Mouse (Mus musculus) liver, postnatal 0 days (tissue): ENCODE measurements around the gene Enoph1. TPM values are rescaled to one million over a fixed set of nuclear protein-coding genes. Genes with fewer than 3 reads are reported as not detected.

Experiments
- ATAC-seq: fragments of 200-750 bp; cut with Nextera tagmentation; 2 replicates; pipeline ENCODE4 v1.8.0; 2017; ENCODE audit warnings: mild to moderate bottlenecking, moderate library complexity
- DNase-seq: peaks from one replicate; pipeline ENCODE4 v3.0.0-alpha.2; 2016
- H3K27ac ChIP-seq: fragments of 300-500 bp; sonication (generic); 2 replicates; pipeline ENCODE4 v1.5.1; 2014; ENCODE audit warnings: antibody characterized with exemption, moderate library complexity, mild to moderate bottlenecking, low read depth
- H3K27me3 ChIP-seq: fragments of 300-500 bp; sonication (generic); 2 replicates; pipeline ENCODE4 v1.6.1; 2014; ENCODE audit warnings: low read length, control low read depth, mixed read lengths; ENCODE audit not compliant: insufficient read depth
- H3K36me3 ChIP-seq: fragments of 300-500 bp; sonication (generic); replicated peaks from 2 replicates; pipeline ENCODE4 v1.6.1; 2014; ENCODE audit warnings: mild to moderate bottlenecking, control low read depth, low read length, moderate library complexity, mixed read lengths; ENCODE audit not compliant: insufficient read depth
- H3K4me1 ChIP-seq: fragments of 300-500 bp; sonication (generic); 2 replicates; pipeline ENCODE4 v1.6.1; 2014; ENCODE audit warnings: antibody characterized with exemption, mild to moderate bottlenecking, control low read depth; ENCODE audit not compliant: insufficient read depth
- H3K4me2 ChIP-seq: fragments of 300-500 bp; sonication (generic); 2 replicates; pipeline ENCODE4 v1.6.1; 2014; ENCODE audit warnings: low read depth, mild to moderate bottlenecking, low read length, moderate library complexity, mixed read lengths
- H3K4me3 ChIP-seq: fragments of 300-500 bp; sonication (generic); 2 replicates; pipeline ENCODE4 v1.5.1; 2014; ENCODE audit warnings: low read depth, low read length
- H3K9ac ChIP-seq: fragments of 300-500 bp; sonication (generic); replicated peaks from 2 replicates; pipeline ENCODE4 v1.6.1; 2014; ENCODE audit warnings: mild to moderate bottlenecking, moderate library complexity
- H3K9me3 ChIP-seq: fragments of 300-500 bp; sonication (generic); 2 replicates; pipeline ENCODE4 v1.6.1; 2016; ENCODE audit warnings: mild to moderate bottlenecking, control low read depth, low read length, mixed read lengths
- CTCF ChIP-seq: sonication (generic); IDR thresholded peaks from 2 replicates; pipeline ENCODE4 v1.5.1; 2016; ENCODE audit warnings: antibody characterized with exemption, low read depth
- EP300 ChIP-seq: IDR thresholded peaks from 2 replicates; pipeline ENCODE4 v1.6.1; 2016; ENCODE audit warnings: antibody characterized with exemption, low read depth, mild to moderate bottlenecking
- WGBS: fragments of 180-500 bp; shearing (Covaris S2); extraction: QIAGEN DNeasy Blood & Tissue Kit; methylation state at CpG from one replicate; pipeline ENCODE4 v1.1.7; 2014; ENCODE audit not compliant: insufficient replicate concordance; 5-methylcytosine and 5-hydroxymethylcytosine counted together
- polyA plus RNA-seq: library from polyadenylated mRNA; unstranded; fragments of >200 nt; fragmentation: Nextera tagmentation; extraction: Ambion mirVana; gene quantifications from 2 replicates; pipeline ENCODE4 v1.2.1, GENCODE M21; 2015

Enoph1 gene
- polyA plus RNA-seq, 1 experiment from 2014 or later, result 10.6 TPM

DNA sequence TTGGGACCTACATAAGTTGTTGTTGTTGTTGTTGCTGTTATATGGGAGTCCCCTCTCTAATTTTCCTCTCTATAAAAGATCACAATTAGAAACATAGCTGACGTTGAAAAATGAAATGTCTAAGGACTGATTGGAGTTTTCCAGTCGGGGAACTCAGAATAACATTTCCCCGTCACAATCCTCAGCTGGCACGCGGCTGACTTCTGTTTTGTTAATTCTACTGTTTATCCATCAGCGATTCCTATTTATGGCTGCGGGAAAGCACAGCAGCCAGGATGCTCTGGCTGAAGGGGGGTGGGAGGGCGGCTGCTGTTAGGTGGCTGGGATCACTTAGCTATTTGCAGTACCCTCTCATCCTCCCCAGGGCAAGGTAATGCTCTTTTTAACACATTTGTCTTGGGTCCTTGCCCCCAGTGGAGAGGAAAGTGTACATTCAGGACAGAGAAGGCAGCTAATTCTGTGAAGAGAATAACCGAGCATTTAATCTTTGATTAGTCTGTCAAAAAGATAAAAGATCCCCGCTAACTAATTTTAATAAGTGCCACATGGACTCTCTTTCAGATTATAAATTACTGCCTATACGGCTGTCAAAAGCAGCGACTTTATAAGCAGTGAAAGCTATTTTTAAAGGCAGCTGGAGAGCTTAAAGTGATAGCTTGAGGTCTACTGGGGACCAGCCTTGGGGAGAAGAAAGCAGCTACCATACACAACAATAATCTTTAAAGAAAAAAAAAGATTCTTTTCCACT is 50.9 kb downstream of the Enoph1 start:
- no peak overlapping the region for H3K27ac ChIP-seq
- TF ChIP-seq EP300 (no peak), CTCF (no peak)
- no peaks in the 10 kb centered on the region for H3K27me3 ChIP-seq
- 56% methylated on average over 12 of the region's 12 CpGs for WGBS
- H3K9me3 ChIP-seq, result no peaks in the 10 kb centered on the region
- no peak overlapping the region for H3K4me2 ChIP-seq
- DNase-seq (no peak), ATAC-seq (no peak)
- no peak overlapping the region for H3K4me3 ChIP-seq
- H3K4me1 ChIP-seq, result no peaks in the 10 kb centered on the region
- H3K9ac ChIP-seq, result no peak overlapping the region
- no peaks in the 10 kb centered on the region for H3K36me3 ChIP-seq

DNA sequence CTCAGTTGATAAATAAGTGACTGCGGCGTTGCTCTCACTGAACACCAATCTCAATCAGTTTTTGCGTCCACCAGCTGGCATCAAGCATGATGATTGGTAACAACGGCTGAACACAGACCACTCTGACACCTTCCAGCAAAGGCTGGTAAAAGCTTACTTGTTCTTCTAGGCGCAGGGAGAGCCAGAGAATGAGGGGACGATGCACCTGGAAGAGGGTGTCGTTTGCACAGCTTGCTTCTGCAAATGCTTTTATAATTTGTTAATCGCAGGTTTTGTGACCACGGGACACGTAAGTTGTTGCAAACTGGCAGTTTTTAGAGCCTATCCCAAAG is 51.4 kb downstream of the Enoph1 start:
- no peak for TF ChIP-seq CTCF
- no peak for TF ChIP-seq EP300
- Histone ChIP-seq H3K27ac (no peak overlapping the region), H3K27me3 (no peaks in the 10 kb centered on the region), H3K4me2 (no peak overlapping the region), H3K36me3 (no peaks in the 10 kb centered on the region), H3K9me3 (no peaks in the 10 kb centered on the region), H3K4me3 (no peak overlapping the region), H3K4me1 (no peaks in the 10 kb centered on the region), H3K9ac (no peak overlapping the region)
- DNase-seq, result no peak
- WGBS, result 63% methylated on average over 10 of the region's 10 CpGs
- ATAC-seq, result no peak

DNA sequence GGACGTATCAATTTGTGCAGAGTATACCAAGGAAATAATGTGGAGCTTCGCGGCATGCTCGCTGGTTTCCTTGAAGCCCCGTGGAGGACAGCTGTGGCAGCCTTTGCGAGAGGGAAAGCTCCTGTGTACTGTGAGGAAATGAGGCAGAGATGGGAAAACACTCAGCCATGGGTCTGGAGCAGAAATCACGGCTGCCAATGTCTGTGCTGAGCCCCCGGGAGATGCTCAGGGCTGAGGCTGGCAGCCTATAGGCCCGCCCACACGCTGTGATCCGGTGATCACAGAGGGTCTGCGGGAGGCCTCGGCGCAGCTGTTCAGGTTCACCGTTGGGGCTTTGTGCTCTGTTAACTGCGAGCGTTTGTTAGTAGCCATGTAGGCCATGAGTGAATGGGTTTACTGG is 51.8 kb downstream of the Enoph1 start:
- Histone ChIP-seq H3K27me3 (no peaks in the 10 kb centered on the region), H3K4me1 (no peaks in the 10 kb centered on the region), H3K9ac (no peak overlapping the region), H3K27ac (no peak overlapping the region), H3K4me3 (no peak overlapping the region), H3K9me3 (no peaks in the 10 kb centered on the region), H3K36me3 (no peaks in the 10 kb centered on the region), H3K4me2 (no peak overlapping the region)
- no peak for TF ChIP-seq CTCF
- TF ChIP-seq EP300, result no peak
- DNase-seq, result no peak
- WGBS, result 34% methylated on average over 17 of the region's 17 CpGs
- no peak for ATAC-seq

DNA sequence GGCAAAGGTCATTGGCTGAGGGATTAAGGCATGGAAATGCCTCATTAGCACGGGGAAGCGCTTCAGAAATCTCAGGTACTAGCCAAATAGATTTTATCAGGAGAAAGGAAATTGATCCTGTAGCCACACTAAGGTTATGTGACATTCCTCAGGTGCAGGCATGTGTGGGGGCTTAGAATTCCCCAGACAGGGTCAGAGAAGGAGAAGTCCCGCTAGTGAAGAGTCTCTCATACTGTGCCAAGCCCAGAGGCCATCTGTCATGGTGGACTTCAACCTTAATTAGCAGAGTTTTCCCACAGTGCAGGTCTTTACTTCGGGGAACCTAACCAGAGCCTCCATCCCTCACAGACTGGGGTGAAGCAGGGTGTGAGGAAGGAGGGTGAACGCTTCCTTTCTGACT is 57.2 kb downstream of the Enoph1 start:
- H3K27me3 ChIP-seq, result no peaks in the 10 kb centered on the region
- H3K4me2 ChIP-seq, result no peak overlapping the region
- no peak overlapping the region for H3K9ac ChIP-seq
- no peaks in the 10 kb centered on the region for H3K36me3 ChIP-seq
- H3K4me1 ChIP-seq, result no peaks in the 10 kb centered on the region
- no peak overlapping the region for H3K4me3 ChIP-seq
- TF ChIP-seq CTCF, result no peak
- no peak for TF ChIP-seq EP300
- ATAC-seq (no peak), DNase-seq (no peak)
- WGBS, result 64% methylated on average over 5 of the region's 5 CpGs
- no peak overlapping the region for H3K27ac ChIP-seq
- H3K9me3 ChIP-seq, result no peaks in the 10 kb centered on the region

DNA sequence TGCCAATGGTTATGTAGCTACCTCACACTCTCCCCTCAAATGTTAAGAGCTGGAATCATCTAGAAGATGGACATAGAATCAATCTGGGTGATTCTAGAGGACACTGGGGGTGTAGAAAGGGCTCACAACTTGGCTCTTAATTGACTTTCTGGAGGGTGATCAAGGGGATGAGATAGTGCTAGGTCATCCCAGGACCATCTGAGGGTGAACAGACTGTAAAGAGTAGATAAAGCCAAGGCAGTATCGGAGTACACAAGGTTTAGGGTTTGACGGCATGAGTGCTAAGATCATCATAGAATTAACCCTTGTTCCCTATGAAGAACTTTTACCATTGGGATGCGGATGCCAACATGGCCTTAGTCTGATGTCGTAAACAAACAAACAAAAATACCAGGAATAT is 58.2 kb downstream of the Enoph1 start:
- no peak overlapping the region for H3K9ac ChIP-seq
- DNase-seq (no peak), ATAC-seq (no peak)
- TF ChIP-seq CTCF (no peak), EP300 (no peak)
- H3K36me3 ChIP-seq, result no peaks in the 10 kb centered on the region
- no peak overlapping the region for H3K4me3 ChIP-seq
- H3K4me1 ChIP-seq, result no peaks in the 10 kb centered on the region
- no peak overlapping the region for H3K4me2 ChIP-seq
- no peak overlapping the region for H3K27ac ChIP-seq
- 74% methylated on average over 4 of the region's 4 CpGs for WGBS
- H3K9me3 ChIP-seq, result no peaks in the 10 kb centered on the region
- H3K27me3 ChIP-seq, result no peaks in the 10 kb centered on the region

DNA sequence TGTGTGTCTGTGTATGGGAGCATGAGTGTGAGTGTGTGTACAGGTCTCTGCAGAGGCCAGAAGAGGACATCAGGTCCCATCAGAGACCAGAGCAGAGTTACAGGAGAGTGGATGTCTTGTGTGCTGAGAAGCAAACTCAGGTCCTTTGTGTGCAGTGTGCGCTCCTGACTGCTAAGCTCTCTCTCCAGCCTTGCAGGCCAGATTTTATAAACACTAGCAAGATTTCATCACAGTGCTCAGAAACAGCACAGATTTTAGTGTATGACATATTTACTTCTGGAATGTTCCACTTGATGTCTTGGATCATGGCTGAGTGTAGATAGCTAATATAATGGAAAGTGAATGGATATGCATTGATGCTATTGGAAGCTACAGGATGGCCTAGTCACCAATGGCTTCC is 62.6 kb downstream of the Enoph1 start:
- no peak for TF ChIP-seq CTCF
- no peak for TF ChIP-seq EP300
- H3K4me2 ChIP-seq, result no peak overlapping the region
- H3K36me3 ChIP-seq, result no peaks in the 10 kb centered on the region
- no peaks in the 10 kb centered on the region for H3K9me3 ChIP-seq
- ATAC-seq, result no peak
- DNase-seq, result no peak
- no peaks in the 10 kb centered on the region for H3K4me1 ChIP-seq
- H3K27me3 ChIP-seq, result no peaks in the 10 kb centered on the region
- no peak overlapping the region for H3K9ac ChIP-seq
- H3K27ac ChIP-seq, result no peak overlapping the region
- 81% methylated on average over 1 of the region's 1 CpGs for WGBS
- H3K4me3 ChIP-seq, result no peak overlapping the region

DNA sequence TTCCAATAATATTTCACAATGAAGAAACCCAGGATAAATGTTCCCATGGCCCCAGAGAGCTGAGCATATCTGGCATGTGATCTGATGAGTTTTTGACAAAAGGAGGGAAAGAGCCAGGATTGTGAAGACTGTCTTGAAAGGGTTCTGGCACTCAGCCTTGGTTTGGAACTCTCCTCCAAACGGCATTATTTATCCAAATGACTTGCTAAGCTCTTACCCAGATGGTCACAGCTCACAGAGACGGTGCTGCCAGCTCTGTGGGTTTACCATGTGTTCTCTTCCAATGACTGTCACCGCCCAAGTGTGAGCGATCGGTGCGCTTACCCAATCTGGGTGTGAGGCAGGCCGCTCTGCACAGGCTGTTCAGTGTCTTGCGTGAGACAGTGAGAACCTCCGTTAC is 69.1 kb downstream of the Enoph1 start:
- no peak overlapping the region for H3K4me3 ChIP-seq
- TF ChIP-seq CTCF (no peak), EP300 (no peak)
- H3K9me3 ChIP-seq, result no peaks in the 10 kb centered on the region
- H3K4me2 ChIP-seq, result no peak overlapping the region
- H3K36me3 ChIP-seq, result no peaks in the 10 kb centered on the region
- H3K27me3 ChIP-seq, result no peaks in the 10 kb centered on the region
- H3K27ac ChIP-seq, result no peak overlapping the region
- ATAC-seq (no peak), DNase-seq (no peak)
- 82% methylated on average over 9 of the region's 9 CpGs for WGBS
- H3K9ac ChIP-seq, result no peak overlapping the region
- no peaks in the 10 kb centered on the region for H3K4me1 ChIP-seq
